Mouse (Mus musculus) stomach, postnatal 0 days (tissue): ENCODE measurements around the gene Nxph4.

Source experiments
- CTCF ChIP-seq: IDR thresholded peaks from 2 replicates; pipeline ENCODE4 v1.5.1; 2016; ENCODE audit warnings: antibody characterized with exemption, low read depth, mild to moderate bottlenecking, moderate library complexity
- EP300 ChIP-seq: optimal IDR thresholded peaks from 2 replicates; pipeline ENCODE3; 2016; ENCODE audit warnings: antibody characterized with exemption

- TF ChIP-seq CTCF (no peak), EP300 (no peak)
These were observed 12.7 kb downstream of the Nxph4 start for GRCm38 (mm10) chr10:127521611-127522080.
